Mouse (Mus musculus) cerebellum, postnatal 10 days (tissue): ENCODE measurements around the gene Cela3b.
"Not testable (repeated sequence)": the region's sequence is repeated elsewhere in the genome, so short reads cannot be mapped to it uniquely, and the experiment has no call there.

ENCODE experiments used
- DNase-seq, 2 experiments: peaks; one replicate each; pipeline ENCODE4 v3.0.0; 2021; ENCODE audit warnings: mixed read lengths in 2 of 2

Cela3b gene

GRCm38 (mm10) chr4:137412185-137412709 is 18.1 kb downstream of the Cela3b start:
- DNase-seq, result not testable (repeated sequence)

- DNase-seq, result no peak
Measured at GRCm38 (mm10) chr4:137409691-137410090, 20.6 kb downstream of the Cela3b start, which contains the start of gene Cela3a. Gene Cela3a, minus strand, starts transcription at chr4:137409791.

- no peak for DNase-seq
Measured at GRCm38 (mm10) chr4:137405571-137405970, 24.8 kb downstream of the Cela3b start.

- DNase-seq, result peak; percentile 62 to 70
Measured at GRCm38 (mm10) chr4:137396641-137397525, 33.5 kb downstream of the Cela3b start.

- no peak for DNase-seq
Measured at GRCm38 (mm10) chr4:137393378-137394135, 36.8 kb downstream of the Cela3b start.

GRCm38 (mm10) chr4:137392874-137393273 is 37.5 kb downstream of the Cela3b start:
- DNase-seq, result no peak

GRCm38 (mm10) chr4:137391287-137391686 is 39.1 kb downstream of the Cela3b start:
- DNase-seq, result no peak

- peak; percentile 57 to 75 for DNase-seq
Measured at GRCm38 (mm10) chr4:137390196-137390595, 40.1 kb downstream of the Cela3b start.

- DNase-seq, result peak; percentile 30 to 50
Measured at GRCm38 (mm10) chr4:137388983-137389382, 41.4 kb downstream of the Cela3b start.

GRCm38 (mm10) chr4:137388059-137388794 is 42.1 kb downstream of the Cela3b start:
- DNase-seq, result peak; percentile 89 to 90

- no peak for DNase-seq
Measured at GRCm38 (mm10) chr4:137387482-137388058, 42.8 kb downstream of the Cela3b start.

- DNase-seq, result no peak
Measured at GRCm38 (mm10) chr4:137380702-137381605, 49.4 kb downstream of the Cela3b start.

GRCm38 (mm10) chr4:137379713-137380255 is 50.6 kb downstream of the Cela3b start:
- no peak for DNase-seq

- DNase-seq, result no peak
Measured at GRCm38 (mm10) chr4:137379085-137379484, 51.3 kb downstream of the Cela3b start.

GRCm38 (mm10) chr4:137377526-137378304 is 52.6 kb downstream of the Cela3b start:
- no peak for DNase-seq

GRCm38 (mm10) chr4:137376778-137377177 is 53.6 kb downstream of the Cela3b start:
- DNase-seq, result no peak

- DNase-seq, result no peak
Measured at GRCm38 (mm10) chr4:137375314-137376278, 54.7 kb downstream of the Cela3b start.

- no peak for DNase-seq
Measured at GRCm38 (mm10) chr4:137373711-137374110, 56.6 kb downstream of the Cela3b start.
